Mouse (Mus musculus): ENCODE results near the gene Hpn. TPM values are rescaled to one million over a fixed set of nuclear protein-coding genes. Genes with fewer than 3 reads are reported as not detected.

Gene Hpn
- total RNA-seq, 2 experiments from 2014 or later = 2.1 to 3.4 TPM

Other genes with a start within 250 kb of the Hpn start
- 1 to 10 TPM in 1 of 2 experiments, under 1 TPM in 1; 0.78 to 1.4 TPM for gene Cd22, start 234.9 kb downstream of the Hpn start, total RNA-seq (2021)
- under 1 TPM in 1 of 2 experiments, not detected in 1; 0.36 TPM for gene Mag, start 200.4 kb downstream of the Hpn start, total RNA-seq (2021)
- gene Hamp2, start 190.6 kb downstream of the Hpn start, total RNA-seq (2021) = 1 to 10 TPM; 6.5 to 9.5 TPM
- gene Hamp, start 171.3 kb downstream of the Hpn start, total RNA-seq (2021) = 10 to 100 TPM; 16.8 to 34.4 TPM
- 100 to 1,000 TPM; 103 to 121 TPM for gene Usf2, start 158.5 kb downstream of the Hpn start, total RNA-seq (2021)
- gene Lsr, start 141.8 kb downstream of the Hpn start, total RNA-seq (2021) = 1 to 10 TPM; 4.3 to 5.6 TPM
- gene Fam187b, start 141.5 kb downstream of the Hpn start, total RNA-seq (2021) = under 1 TPM in 1 of 2 experiments, not detected in 1; 0.29 TPM
- gene Fxyd5, start 72.8 kb downstream of the Hpn start, total RNA-seq (2021) = 10 to 100 TPM; 26.1 to 31.0 TPM
- gene Fxyd7, start 63.8 kb downstream of the Hpn start, total RNA-seq (2021) = 1 to 10 TPM in 1 of 2 experiments, under 1 TPM in 1; 0.70 to 1.3 TPM
- 100 to 1,000 TPM; 861 to 862 TPM for gene Fxyd1, start 58.1 kb downstream of the Hpn start, total RNA-seq (2021)
- gene Lgi4, start 55.9 kb downstream of the Hpn start, total RNA-seq (2021) = 1 to 10 TPM; 2.6 to 4.8 TPM
- 1 to 10 TPM; 3.1 to 3.8 TPM for gene Fxyd3, start 38.6 kb downstream of the Hpn start, total RNA-seq (2021)
- 10 to 100 TPM; 21.2 to 21.8 TPM for gene Scn1b, start 11.7 kb upstream of the Hpn start, total RNA-seq (2021)
- gene Gramd1a, start 40.6 kb upstream of the Hpn start, total RNA-seq (2021) = 10 to 100 TPM; 25.7 to 30.0 TPM
- gene Scgb2b2, start 175.2 kb upstream of the Hpn start, total RNA-seq (2021) = not detected
- gene Scgb1b2, start 176.5 kb upstream of the Hpn start, total RNA-seq (2021) = not detected
- not detected for gene Scgb2b3, start 246.8 kb upstream of the Hpn start, total RNA-seq (2021)